Mouse (Mus musculus): ENCODE measurements around the gene Mcpt9.
"Not testable (repeated sequence)": the region's sequence is repeated elsewhere in the genome, so short reads cannot be mapped to it uniquely, and the experiment has no call there.

Gene Mcpt9

GRCm38 (mm10) chr14:56030395-56030794 lies at the start of gene Mcpt9:
TSS of gene Mcpt9 (minus strand) at chr14:56030495.
- in situ Hi-C loops (cut with MboI): not testable (repeated sequence)

- in situ Hi-C loops (cut with MboI): not testable (repeated sequence)
Observed at GRCm38 (mm10) chr14:56062213-56062612, 31.9 kb upstream of the Mcpt9 start, which contains the start of gene Mcpt4. TSS of gene Mcpt4 (minus strand) at chr14:56062313.

GRCm38 (mm10) chr14:56057722-56058121 lies 27.4 kb upstream of the Mcpt9 start:
- in situ Hi-C loops (cut with MboI): no loop called here

GRCm38 (mm10) chr14:56055408-56055807 lies 25.1 kb upstream of the Mcpt9 start:
- in situ Hi-C loops (cut with MboI): no loop called here

GRCm38 (mm10) chr14:56041792-56042191 lies 11.5 kb upstream of the Mcpt9 start, which contains the start of gene Mcpt2:
TSS of gene Mcpt2 (plus strand) at chr14:56042041.
- in situ Hi-C loops (cut with MboI): not testable (repeated sequence)

- in situ Hi-C loops (cut with MboI): no loop called here
Observed at GRCm38 (mm10) chr14:56034433-56034832, 4.1 kb upstream of the Mcpt9 start.

- in situ Hi-C loops (cut with MboI): not testable (repeated sequence)
Observed at GRCm38 (mm10) chr14:56021305-56021704, 9.0 kb downstream of the Mcpt9 start.

GRCm38 (mm10) chr14:56019446-56019845 lies 10.8 kb downstream of the Mcpt9 start:
- in situ Hi-C loops (cut with MboI): no loop called here

GRCm38 (mm10) chr14:56017671-56018070 lies 12.6 kb downstream of the Mcpt9 start, which contains the start of gene Mcpt1:
TSS of gene Mcpt1 (plus strand) at chr14:56017971.
- in situ Hi-C loops (cut with MboI): not testable (repeated sequence)

GRCm38 (mm10) chr14:56013924-56014323 lies 16.4 kb downstream of the Mcpt9 start:
- in situ Hi-C loops (cut with MboI): no loop called here

GRCm38 (mm10) chr14:56013147-56013546 lies 17.1 kb downstream of the Mcpt9 start:
- in situ Hi-C loops (cut with MboI): no loop called here

GRCm38 (mm10) chr14:55987464-55987863 lies 42.8 kb downstream of the Mcpt9 start:
- in situ Hi-C loops (cut with MboI): not testable (repeated sequence)

Data from mature B cell (primary cell).